Mouse (Mus musculus): ENCODE measurements at regions not wholly inside any gene's neighbourhood (a gene's known extent, or its start where the extent isn't known, plus 50 kb on each side); places are given as distances from the start of the nearest gene placed in this dataset.

- peak; percentile 47 for DNase-seq (ENCODE audit: low read depth, low spot score)
These were observed 138.7 kb downstream of the Cdr1 start for GRCm38 (mm10) chrX:61046700-61047099.

- peak; percentile 3 for DNase-seq (ENCODE audit: low read depth, low spot score)
These were observed 142.2 kb downstream of the Cdr1 start for GRCm38 (mm10) chrX:61043147-61043546.

All from brain, adult 2 months (tissue).